Mouse (Mus musculus) CH12F3 (cell line): ENCODE measurements around the gene Olfr49.

Source experiments
- in situ Hi-C: fragments of 300-500 bp; cut with MboI; formaldehyde crosslinking; loops from 2 replicates; pipeline ENCODE4 v1.14.3; 2020; ENCODE audit warnings: low sequenced_read_pairs

Olfr49 gene

DNA sequence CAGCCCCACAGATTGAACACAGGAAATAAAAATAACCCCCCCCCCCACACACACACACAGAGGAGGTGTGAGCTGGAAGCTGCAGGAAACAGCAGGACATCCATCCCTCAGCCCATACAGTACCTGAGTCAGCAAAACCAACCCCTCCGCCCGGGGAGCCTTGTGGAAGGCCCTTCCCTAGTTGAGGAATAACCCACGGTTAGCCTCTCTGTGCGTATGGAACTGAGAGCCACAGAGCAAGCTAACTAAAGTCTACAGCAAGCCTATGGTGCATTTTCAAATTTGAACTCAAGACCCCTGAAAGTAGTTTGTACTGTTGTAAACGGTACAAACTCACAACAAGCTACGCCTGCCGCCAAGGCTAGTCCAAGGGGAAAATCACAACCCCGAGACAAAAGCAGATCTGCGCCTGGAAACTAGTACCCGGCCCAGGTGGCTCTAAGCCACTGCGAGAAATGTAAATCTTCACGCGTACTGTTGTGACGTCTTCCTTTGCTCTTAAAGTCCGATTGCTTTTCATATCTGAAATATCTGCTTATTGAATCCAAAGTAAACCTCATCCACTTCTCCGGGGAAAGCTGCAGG lies 51.1 kb downstream of the Olfr49 start:
- in situ Hi-C loops = loop anchor here (25.0 kb wide), 2 partner anchors 179 to 404 kb away; partner anchors contain the start of genes Cdh24, Gm17606 and Slc7a7

DNA sequence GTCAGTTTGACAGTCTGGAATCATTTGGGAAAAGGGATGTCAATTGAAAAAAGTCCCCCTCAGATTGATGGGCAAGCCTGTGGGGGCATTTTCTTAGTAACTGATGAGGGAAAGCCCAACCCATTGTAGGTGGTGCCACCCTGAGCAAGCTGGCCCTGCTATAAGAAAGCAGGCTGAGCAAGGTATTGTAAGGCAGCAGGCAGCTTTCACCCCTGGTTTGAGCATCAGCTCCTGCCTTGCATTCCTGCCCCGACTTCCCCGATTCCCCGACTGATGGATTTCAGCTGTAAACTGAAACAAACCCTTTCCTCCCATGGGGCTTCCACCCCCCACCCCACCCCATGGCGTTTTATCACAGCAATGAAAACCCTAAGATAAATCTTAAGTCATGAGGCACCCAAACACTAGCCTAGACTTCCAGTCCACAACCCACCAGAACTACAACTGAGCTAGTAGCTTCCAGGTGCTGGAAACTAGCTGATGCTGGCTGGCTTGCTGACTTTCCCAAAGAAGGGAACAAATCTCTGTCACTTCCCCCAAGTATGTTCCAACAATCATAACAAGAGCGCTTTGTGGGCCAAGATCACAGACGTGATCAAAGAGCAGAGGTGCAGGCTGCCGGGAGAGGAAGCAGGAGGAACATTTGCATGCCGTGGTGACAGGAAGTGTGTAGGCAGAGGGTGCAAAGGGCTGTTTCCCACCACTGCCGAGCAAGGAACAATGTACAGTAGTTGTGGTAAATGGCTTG lies 51.8 kb downstream of the Olfr49 start:
- in situ Hi-C loops = loop anchor here (25.0 kb wide), 2 partner anchors 179 to 404 kb away; partner anchors contain the start of genes Cdh24, Gm17606 and Slc7a7

DNA sequence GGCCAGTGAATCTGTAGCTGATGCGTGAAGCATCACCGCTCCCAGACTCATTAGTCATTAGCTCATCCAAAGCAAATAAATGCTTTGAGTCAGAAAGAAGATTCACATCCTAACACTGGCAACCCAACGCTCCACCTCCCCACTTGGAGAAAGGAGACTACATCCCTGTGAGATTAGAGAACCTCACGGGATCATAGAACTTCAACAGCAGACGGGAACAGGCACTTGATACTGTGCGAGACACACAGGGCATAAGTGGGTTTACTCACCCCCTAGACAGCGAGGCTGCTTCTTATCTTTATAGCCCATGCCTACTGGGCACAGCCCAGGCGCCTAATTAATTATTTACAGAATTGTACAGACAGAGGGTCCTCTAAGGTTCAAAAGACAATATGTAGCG lies 52.6 kb downstream of the Olfr49 start:
- in situ Hi-C loops = loop anchor here (25.0 kb wide), 2 partner anchors 180 to 405 kb away; partner anchors contain the start of genes Cdh24, Gm17606 and Slc7a7

DNA sequence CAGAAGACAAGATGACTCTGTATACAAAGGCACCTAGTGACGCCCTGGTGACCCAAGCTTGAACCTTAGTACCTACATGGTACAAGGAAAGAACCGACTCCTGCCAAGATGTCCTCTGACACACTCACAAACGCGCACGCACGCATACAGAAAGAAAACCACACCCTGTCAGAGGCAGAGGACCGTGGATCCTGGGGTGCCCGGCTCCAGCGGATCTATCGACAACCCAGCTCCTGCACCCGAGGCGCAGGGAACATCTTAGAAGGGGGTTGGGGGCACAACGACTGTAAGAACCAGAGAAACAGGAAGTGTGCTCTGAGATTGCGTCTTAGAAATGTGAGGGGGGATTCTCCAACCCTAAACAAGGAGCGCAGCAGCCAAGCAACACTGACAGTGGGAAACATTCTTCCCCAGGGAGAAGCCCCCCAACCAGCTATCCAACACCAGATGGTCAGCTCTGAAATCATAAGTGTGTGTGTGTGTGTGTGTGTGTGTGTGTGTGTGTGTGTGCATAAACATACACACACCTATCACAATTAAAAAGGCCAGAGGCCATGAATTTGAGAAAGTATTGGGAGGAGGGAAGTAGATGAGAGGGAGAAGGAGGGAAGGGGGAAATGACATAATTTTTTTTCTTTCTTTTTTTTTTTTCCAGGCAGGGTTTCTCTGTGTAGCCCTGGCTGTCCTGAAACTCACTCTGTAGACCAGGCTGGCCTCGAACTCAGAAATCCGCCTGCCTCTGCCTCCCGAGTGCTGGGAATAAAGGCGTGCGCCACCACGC lies 53.4 kb downstream of the Olfr49 start:
- in situ Hi-C loops = loop anchor here (25.0 kb wide), 2 partner anchors 181 to 406 kb away; partner anchors contain the start of genes Cdh24, Gm17606 and Slc7a7

DNA sequence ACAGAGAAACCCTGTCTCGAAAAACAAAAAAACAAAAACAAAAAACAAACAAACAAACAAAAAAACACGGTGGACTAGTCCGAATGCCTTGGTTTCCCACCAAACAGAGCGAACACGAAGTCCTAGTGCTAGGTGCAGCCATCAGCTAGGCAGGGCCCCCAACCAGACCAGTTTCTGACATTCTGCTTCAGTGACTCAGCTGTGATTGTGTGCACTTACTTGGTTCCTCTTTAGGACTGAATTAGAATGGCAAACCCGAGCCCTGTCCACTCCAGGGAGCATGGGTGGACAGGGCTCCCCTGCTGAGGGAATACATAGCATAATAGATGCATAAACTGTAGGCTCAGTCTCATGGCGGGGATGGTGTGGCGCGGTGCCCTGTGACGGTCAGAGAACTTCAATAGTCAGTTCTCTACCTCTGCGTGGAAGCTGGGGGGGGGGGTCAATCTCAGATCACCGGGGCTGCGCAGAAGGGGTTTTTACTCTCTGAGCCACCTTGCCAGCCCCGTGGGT lies 54.0 kb downstream of the Olfr49 start:
- in situ Hi-C loops = loop anchor here (25.0 kb wide), 2 partner anchors 182 to 407 kb away; partner anchors contain the start of genes Cdh24, Gm17606 and Slc7a7

DNA sequence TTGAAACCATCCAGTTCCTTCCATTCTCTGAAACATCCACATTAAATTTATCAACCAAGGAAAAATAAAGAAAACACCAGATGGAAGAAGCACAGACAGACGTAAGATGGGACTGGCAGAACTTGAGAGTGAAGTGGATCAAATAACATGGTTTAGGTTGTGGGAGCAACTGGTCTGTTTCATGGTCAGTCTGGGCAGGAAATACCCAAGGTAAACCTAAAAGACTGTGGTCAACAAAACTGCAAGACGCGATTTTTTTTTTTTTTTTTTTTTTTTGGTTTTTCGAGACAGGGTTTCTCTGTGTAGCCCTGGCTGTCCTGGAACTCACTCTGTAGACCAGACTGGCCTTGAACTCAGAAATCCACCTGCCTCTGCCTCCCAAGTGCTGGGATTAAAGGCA lies 54.9 kb downstream of the Olfr49 start:
- in situ Hi-C loops = loop anchor here (25.0 kb wide), 2 partner anchors 182 to 407 kb away; partner anchors contain the start of genes Cdh24, Gm17606 and Slc7a7

DNA sequence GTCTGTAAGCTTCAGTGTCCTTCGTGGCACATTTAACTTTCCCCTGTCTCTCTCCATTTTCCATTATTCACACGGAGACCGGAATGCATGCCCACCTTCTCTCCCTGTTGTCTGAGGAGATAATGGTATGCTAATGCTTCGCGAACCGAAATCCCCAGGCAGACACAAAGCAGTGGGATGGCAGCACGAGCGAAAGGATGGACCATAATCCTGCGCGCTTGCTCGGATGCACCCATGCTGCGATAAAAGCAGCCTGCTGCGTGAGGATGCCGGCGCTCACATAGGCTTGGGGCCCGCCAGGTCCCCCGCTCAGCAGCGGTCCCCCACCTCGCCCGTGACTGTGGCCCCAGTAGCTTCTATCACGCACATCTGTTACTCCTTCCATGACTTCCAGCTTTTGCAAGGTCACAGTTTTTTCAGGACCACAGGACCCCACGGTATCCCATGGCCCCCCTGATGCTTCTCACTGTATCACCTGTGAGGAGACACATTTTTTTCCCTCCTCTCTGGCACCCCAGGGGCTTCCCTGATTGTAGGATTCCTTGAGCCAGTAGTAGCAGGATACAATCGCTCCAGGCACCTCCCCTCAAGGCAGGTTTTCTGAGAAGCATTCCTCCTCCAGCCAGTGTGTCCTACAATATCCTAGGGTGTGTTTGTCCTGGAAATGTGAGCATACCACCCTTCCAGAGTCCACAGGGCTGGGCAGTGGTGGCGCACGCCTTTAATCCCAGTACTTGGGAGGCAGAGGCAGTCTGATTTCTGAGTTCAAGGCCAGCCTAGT lies 55.6 kb downstream of the Olfr49 start:
- in situ Hi-C loops = loop anchor here (25.0 kb wide), 2 partner anchors 183 to 408 kb away; partner anchors contain the start of genes Cdh24, Gm17606 and Slc7a7

DNA sequence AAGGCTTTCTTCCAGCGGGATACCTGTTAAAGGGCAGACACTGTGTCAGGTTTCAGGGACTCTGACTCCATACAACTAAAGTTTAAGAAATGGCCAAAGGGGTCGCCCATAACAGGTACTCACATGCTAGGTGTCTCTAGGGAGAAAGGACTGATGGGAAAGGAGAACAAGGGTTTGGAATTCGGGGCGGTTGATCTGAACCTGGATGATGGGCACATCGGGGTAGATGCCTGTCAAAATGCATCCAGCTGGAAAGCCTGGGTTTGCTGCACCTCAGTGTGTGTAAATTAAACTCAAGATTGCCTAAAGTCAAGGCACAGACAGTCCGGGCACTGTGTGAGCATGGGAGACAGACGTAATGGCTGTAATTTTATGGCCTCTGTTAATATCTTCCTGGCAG lies 56.2 kb downstream of the Olfr49 start:
- in situ Hi-C loops = loop anchor here (25.0 kb wide), 2 partner anchors 184 to 409 kb away; partner anchors contain the start of genes Cdh24, Gm17606 and Slc7a7
